Mouse (Mus musculus): ENCODE data around the gene Zfp212.
A peak's percentile ranks its signal among the peaks of the same experiment; 100 is the strongest.
"Not testable (repeated sequence)": the region's sequence is repeated elsewhere in the genome, so short reads cannot be mapped to it uniquely, and the experiment has no call there.

Gene Zfp212

DNA sequence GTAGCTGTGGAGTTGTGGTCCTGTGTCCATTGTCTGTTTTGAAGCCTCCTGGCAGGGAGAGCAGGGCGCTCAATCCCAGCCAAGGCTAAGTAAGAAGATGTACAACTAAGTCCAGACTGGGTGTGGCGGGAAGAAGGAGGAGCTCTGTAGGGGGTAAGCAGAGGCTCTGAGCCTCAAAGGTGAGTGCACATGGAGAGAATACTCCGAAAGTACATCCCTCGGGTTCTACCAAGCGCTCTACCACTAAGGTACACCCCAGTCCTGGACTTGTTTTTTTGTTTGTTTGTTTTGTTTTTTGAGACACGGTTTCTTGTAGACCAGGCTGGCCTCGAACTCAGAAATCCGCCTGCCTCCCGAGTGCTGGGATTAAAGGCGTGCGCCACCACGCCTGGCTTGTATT is 22.2 kb downstream of the Zfp212 start:
- DNase-seq (ENCODE audit: extremely low spot score, low read depth, low spot score), result no peak

DNA sequence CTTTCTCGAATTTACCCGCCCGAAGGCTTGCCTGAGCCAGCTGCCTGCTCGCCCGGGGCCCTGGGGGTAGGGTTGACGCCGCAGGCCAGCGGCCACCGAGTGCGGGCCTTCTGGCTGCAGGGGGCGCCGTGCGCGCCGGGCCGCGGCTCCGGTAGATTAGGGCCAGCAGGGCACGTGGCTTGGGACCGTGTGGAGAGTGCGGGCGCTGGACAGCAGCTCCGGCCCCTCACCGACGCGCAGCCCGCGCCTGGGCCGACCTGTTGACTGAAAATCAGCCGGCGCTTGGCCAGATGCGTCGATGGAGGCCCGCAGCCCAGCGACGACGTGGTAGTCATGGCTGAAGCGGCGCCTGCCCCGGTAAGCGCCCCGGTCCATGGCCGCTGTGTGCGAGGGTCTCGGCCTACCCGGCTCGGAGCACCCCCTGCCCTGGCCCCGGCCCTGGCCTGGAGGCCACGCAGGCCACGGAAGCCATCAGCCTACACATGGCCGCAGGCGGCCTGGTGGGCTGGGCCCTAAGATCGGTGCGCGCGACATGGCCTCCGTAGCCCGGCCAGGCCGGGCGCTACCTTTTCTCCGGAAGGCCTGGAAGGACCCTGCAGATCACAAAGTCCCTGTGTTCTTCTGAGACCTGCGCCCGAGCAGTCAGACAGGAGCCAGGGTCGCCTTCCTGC is 22.9 kb downstream of the Zfp212 start:
- DNase-seq (ENCODE audit: extremely low spot score, low read depth, low spot score), result no peak

GRCm38 (mm10) chr6:47943721-47944120 is 23.4 kb downstream of the Zfp212 start:
- DNase-seq (ENCODE audit: extremely low spot score, low read depth, low spot score), result no peak

DNA sequence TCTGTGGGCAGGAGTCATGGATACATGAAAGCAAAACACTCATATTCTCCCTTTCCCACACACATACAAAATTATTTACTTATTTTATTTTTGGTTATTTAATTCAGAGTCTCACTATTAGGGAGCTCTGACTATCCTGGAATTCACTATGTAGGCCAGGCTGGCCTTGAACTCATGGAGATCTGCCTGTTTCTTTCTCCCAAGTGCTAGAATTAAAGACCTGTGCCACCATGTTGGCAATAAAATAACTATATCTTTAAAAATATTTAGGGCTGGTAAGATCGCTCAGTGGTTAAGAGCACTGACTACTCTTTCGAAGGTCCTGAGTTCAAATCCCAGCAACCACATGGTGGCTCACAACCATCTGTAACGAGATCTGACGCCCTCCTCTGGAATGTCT is 27.1 kb downstream of the Zfp212 start:
- DNase-seq (ENCODE audit: extremely low spot score, low read depth, low spot score), result no peak

DNA sequence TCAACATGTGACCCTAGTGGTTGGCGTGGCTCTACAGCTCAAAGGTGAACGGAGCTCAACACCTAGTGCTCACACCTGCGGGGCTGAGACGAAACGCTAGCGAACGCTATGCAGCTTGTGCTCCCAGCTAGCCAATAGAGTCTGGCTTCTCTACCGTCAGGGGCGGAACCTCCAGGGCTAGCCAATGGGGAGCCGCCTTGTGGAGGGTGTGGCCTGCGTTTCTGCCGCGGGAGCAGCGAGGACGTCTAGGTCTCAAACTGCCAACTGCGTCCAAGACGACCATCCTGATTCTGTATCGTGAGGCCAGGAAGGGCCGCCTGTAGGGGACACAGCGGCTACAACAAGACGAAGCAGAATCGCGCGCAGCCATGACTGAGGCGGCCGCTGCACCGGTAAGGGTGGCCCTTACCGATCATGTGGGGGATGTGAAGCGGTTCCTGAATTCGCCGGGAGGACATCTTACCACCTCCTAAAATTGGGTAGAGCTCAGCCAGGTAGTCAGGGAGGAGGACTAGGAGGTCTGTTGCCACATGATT is 33.0 kb downstream of the Zfp212 start, which contains the start of gene Zfp956:
Gene Zfp956 (plus strand): TSS at position 200 of the 536 bp plus-strand sequence.
- peak; percentile 68 for DNase-seq (ENCODE audit: extremely low spot score, low read depth, low spot score)

GRCm38 (mm10) chr6:47954425-47954824 is 34.1 kb downstream of the Zfp212 start:
- DNase-seq (ENCODE audit: extremely low spot score, low read depth, low spot score), result no peak

- no peak for DNase-seq (ENCODE audit: extremely low spot score, low read depth, low spot score)
Observed at GRCm38 (mm10) chr6:47957816-47958215, 37.5 kb downstream of the Zfp212 start.

DNA sequence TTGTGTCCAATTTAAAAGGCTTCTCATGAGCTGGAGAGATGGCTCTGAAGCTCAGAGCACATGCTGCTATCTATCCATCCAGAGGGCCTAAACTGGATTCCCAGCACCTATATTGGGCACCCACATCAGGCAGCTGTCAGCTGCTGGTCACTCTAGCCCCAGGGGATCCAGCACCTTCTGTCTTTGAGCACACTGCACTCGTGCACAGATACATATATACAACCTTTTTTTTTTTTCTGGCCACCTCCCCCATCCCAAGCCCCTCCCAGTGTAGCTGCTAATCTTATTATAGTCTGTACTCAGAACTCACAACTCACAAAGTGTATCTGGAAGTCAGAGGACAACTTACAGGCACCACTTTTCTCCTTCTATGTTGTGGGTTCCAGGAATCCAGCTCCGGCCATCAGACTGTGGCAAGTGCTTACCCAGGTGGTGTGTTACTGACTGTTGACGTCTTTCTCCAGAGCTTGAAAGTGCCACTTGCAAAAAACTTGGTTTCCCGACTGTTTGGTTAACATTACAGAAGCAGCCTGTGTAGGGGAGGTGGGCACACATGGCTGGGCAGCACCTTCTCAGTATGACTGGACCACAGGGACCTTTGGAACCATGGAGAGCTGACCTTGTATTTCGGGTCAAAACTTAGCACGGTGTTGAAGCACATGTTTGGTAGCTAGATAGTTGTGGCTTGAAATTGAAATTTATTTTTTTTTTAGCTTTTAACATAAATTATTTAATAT is 40.6 kb downstream of the Zfp212 start:
- DNase-seq (ENCODE audit: extremely low spot score, low read depth, low spot score), result no peak

GRCm38 (mm10) chr6:47963051-47963450 is 42.8 kb downstream of the Zfp212 start:
- no peak for DNase-seq (ENCODE audit: extremely low spot score, low read depth, low spot score)

- DNase-seq (ENCODE audit: extremely low spot score, low read depth, low spot score), result not testable (repeated sequence)
Observed at GRCm38 (mm10) chr6:47968166-47968565, 47.9 kb downstream of the Zfp212 start.

DNA sequence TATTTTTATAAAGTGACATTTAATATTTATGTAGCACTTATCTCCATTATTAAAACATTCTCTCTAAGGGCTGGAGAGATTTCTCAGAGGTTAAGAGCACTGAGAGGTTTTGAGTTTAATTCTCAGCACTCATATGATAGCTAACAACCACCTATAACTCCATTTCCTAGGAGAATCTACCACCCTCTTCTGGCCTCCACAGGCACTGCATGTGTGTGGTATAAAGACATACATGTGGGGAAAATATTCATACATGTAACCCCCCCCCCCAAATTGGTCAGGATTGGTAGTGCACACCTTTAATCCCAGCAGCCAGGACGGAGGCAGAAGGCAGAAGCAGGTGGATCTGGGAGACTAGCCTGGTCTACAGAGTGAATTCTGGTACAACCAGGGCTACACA is 54.3 kb downstream of the Zfp212 start:
- no peak for DNase-seq (ENCODE audit: extremely low spot score, low read depth, low spot score)

- DNase-seq (ENCODE audit: extremely low spot score, low read depth, low spot score), result peak; percentile 35
Observed at GRCm38 (mm10) chr6:47978897-47979368, 58.7 kb downstream of the Zfp212 start.
